Mouse (Mus musculus): ENCODE results near the gene Defb7.

Gene Defb7

DNA sequence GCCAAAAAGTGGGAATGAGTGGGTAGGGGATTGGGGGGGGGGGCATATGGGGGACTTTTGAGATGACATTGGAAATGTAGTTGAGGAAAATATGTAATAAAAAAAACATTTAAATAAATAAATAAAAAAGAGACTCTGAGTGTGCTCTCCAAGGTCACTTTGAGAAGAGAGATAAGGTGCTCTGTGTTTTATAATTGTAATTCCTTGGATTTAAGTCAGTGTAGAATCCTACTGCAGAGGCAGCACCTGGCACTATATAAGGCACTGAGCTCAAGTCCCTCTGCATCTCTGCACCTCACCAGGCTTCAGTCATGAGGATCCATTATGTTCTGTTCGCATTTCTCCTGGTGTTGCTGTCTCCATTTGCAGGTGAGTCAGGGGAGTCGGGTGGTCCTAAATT lies at the start of gene Defb7:
Gene Defb7 (plus strand): TSS at position 301 of the 400 bp plus-strand sequence.
- no peak for DNase-seq (ENCODE audit: low spot score in 2 of 2)

DNA sequence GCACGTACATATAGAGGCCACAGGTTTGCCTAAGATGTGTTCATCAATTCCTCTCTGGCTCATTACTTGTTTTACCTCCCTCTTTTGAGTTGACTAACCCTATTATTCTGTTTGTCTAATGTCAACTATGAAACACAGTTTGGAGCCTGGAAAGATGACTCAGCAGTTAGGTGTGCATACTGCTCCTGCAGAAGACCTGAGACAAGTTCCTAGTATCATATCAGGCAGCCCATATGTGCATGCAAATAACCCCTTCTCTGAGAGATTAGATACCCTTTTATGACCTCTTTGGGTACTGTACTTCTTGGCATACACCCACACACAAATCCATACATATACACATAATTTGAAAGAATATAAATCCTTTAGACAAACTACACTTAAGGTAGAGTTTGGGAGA lies 48.5 kb upstream of the Defb7 start:
- DNase-seq (ENCODE audit: low spot score in 2 of 2), result no peak

DNA sequence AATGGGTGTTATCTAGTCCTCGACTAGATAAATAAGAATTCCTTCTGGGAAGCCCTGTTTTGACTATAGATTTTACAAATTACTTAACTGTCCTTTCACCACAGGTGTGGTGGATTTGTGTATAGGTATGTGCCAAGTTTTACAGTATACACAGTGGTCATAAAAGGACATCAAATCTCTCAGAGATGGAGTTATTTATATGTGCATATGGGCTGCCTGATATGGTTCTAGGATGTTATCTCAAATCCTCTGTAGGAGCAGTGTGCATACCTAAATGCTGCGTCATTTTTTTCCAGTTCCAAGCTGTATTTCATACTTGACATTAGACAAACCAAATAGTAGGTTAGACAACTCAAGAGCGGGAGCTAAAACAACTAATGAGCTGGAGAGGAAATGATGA lies 33.5 kb upstream of the Defb7 start:
- DNase-seq (ENCODE audit: low spot score in 2 of 2), result no peak

DNA sequence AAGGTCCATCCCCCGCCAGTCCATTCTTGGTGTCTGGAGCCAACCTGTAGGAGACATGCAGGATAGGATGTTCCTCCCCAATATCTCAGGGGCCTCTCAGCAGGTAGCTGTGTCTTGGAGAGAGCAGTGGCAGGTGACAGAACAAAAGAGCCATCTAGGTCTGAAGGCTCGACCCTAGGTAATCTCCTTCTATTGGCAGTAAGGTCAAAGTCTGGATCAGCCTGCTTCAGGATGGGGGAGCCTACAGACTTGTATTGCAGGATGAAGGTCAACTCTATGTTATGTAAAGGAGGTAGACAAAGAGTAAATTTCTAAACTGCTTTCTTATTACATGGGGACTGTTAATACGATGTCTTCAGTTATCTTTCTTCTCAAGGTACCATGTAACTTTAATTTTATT lies 25.9 kb upstream of the Defb7 start:
- DNase-seq (ENCODE audit: low spot score in 2 of 2), result no peak

DNA sequence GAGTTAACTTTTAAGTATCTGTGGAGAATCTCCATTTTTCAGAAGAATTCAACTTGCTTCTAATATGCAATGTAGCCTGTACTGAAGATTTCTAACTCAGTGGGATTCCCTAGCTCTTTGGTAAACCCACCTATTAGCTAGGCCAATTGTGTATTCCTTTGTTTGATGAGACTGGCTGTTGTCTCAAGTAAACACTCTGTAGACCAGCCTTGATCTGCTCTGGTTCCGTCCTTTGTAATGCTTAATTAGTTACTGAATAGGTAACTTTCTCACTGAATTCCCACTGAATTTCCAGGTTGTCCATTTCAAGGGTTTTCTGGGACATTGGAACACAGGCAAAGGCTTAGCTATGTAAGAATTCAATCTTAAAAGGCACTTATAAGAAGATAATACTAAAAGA lies 5.6 kb downstream of the Defb7 start:
- DNase-seq (ENCODE audit: low spot score in 2 of 2), result no peak

DNA sequence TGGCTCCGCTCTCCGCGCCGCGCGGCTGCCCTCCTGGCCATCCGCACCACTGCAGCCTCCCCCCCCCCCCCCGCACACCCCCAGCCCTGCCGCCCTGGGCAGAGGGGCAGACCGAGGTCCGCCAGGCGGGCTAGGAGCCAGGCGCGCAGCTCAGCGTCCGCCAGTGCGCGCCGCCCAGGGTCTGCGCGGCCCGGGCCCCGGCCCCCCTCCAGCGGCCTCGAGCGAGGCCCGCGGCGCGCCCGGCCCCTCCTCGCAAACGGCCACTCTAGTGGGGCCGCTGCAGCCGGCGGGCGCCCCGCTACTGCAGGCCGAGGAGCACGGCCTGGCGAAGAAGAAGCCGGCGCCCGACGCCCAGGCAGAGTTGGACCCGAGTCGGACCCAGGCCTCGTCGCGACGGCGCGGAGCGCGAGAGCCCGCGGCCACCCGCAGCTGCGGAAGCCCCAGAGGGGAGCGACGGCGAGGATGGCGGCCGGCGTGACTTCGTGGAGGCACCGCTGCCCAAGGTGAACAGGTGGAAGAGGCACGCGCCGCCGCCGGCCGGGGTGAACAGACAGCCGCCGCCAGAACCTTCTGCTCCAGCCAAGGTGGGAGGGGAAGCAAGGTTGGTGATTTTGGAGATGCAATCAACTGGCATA lies 40.4 kb downstream of the Defb7 start:
- no peak for DNase-seq (ENCODE audit: low spot score in 2 of 2)

DNA sequence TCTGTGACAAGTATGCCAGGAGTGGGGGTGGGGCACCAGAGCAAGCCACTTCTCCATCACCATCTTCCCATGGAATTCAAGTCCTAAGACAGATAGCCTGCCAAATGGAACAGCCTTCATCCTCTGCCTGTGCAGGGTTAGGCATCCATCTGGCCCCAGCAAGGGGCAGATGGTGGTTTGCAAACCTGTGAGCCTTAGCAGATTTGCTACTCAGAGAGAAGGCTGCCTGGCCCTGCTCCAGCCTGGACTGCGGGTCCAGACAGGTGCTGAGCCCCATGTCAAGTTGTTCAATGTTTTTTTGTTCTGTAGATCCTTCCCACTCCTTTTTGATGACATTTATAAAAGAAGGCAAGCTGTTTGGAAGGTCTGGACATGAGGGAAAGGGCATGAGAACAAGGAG lies 45.5 kb downstream of the Defb7 start:
- DNase-seq (ENCODE audit: low spot score in 2 of 2), result no peak

All from thymus, postnatal 10 days (tissue).